Mouse (Mus musculus) midbrain, embryonic 12.5 days (tissue): ENCODE measurements at regions not wholly inside any gene's neighbourhood (a gene's known extent, or its start where the extent isn't known, plus 50 kb on each side); places are given as distances from the start of the nearest gene placed in this dataset.
"Not testable (repeated sequence)": the region's sequence is repeated elsewhere in the genome, so short reads cannot be mapped to it uniquely, and the experiment has no call there.

Experiments
- ATAC-seq: fragments of 200-750 bp; cut with Nextera tagmentation; 2 replicates; pipeline ENCODE4 v1.8.0; 2017; ENCODE audit warnings: low read depth, moderate TSS enrichment, moderate library complexity; ENCODE audit not compliant: low FRiP score
- H3K27ac ChIP-seq: fragments of 300-500 bp; sonication (generic); replicated peaks from 2 replicates; pipeline ENCODE4 v1.5.1; 2016; ENCODE audit warnings: mild to moderate bottlenecking
- H3K27me3 ChIP-seq: fragments of 300-500 bp; sonication (generic); 2 replicates; pipeline ENCODE4 v1.6.1; 2016; ENCODE audit warnings: mild to moderate bottlenecking
- H3K36me3 ChIP-seq: fragments of 300-500 bp; sonication (generic); 2 replicates; pipeline ENCODE4 v1.6.1; 2016
- H3K4me1 ChIP-seq: fragments of 300-500 bp; sonication (generic); 2 replicates; pipeline ENCODE4 v1.6.1; 2016
- H3K4me2 ChIP-seq: fragments of 300-500 bp; sonication (generic); replicated peaks from 2 replicates; pipeline ENCODE4 v1.6.1; 2016; ENCODE audit warnings: mild to moderate bottlenecking, moderate library complexity
- H3K4me3 ChIP-seq: fragments of 300-500 bp; sonication (generic); 2 replicates; pipeline ENCODE4 v1.5.1; 2016; ENCODE audit warnings: mild to moderate bottlenecking
- H3K9ac ChIP-seq: fragments of 300-500 bp; sonication (generic); replicated peaks from 2 replicates; pipeline ENCODE4 v1.6.1; 2016; ENCODE audit warnings: mild to moderate bottlenecking, moderate library complexity
- H3K9me3 ChIP-seq: fragments of 300-500 bp; sonication (generic); 2 replicates; pipeline ENCODE4 v1.6.1; 2016; ENCODE audit warnings: mild to moderate bottlenecking
- WGBS: fragments of 180-500 bp; shearing (Covaris S2); methylation state at CpG from one replicate; pipeline ENCODE4 v1.1.7; 2016; 5-methylcytosine and 5-hydroxymethylcytosine counted together

- ATAC-seq, result 0 out of 2 replicates have a peak, but pooled peaks have one; percentile 41
- Histone ChIP-seq H3K9ac (no peak overlapping the region), H3K4me3 (no peak overlapping the region), H3K4me1 (no peaks in the 10 kb centered on the region), H3K9me3 (no peaks in the 10 kb centered on the region), H3K4me2 (no peak overlapping the region), H3K27me3 (no peaks in the 10 kb centered on the region), H3K27ac (no peak overlapping the region), H3K36me3 (no peaks in the 10 kb centered on the region)
- WGBS, result 58% methylated on average over 3 of the region's 3 CpGs
Measured at GRCm38 (mm10) chr1:23034271-23034670, 67.8 kb downstream of the 4933415F23Rik start.

- no peak overlapping the region for H3K27ac ChIP-seq
- ATAC-seq, result no peak
- 88% methylated on average over 3 of the region's 3 CpGs for WGBS
- no peak overlapping the region for H3K4me2 ChIP-seq
- H3K9me3 ChIP-seq, result no peaks in the 10 kb centered on the region
- H3K4me1 ChIP-seq, result no peaks in the 10 kb centered on the region
- no peak overlapping the region for H3K4me3 ChIP-seq
- no peak overlapping the region for H3K9ac ChIP-seq
- no peaks in the 10 kb centered on the region for H3K27me3 ChIP-seq
- no peaks in the 10 kb centered on the region for H3K36me3 ChIP-seq
Measured at GRCm38 (mm10) chr1:23023536-23023935, 78.5 kb downstream of the 4933415F23Rik start.

- ATAC-seq, result no peak
- WGBS, result 84% methylated on average over 5 of the region's 5 CpGs
- H3K27me3 ChIP-seq, result no peaks in the 10 kb centered on the region
Measured at GRCm38 (mm10) chr1:23007784-23008490, 94.1 kb downstream of the 4933415F23Rik start.

GRCm38 (mm10) chr1:23004882-23005281 is 97.2 kb downstream of the 4933415F23Rik start:
- H3K4me2 ChIP-seq, result no peak overlapping the region
- H3K4me3 ChIP-seq, result no peak overlapping the region
- no peaks in the 10 kb centered on the region for H3K4me1 ChIP-seq
- H3K27ac ChIP-seq, result no peak overlapping the region
- H3K36me3 ChIP-seq, result no peaks in the 10 kb centered on the region
- WGBS, result 87% methylated on average over 5 of the region's 5 CpGs
- no peaks in the 10 kb centered on the region for H3K27me3 ChIP-seq
- no peaks in the 10 kb centered on the region for H3K9me3 ChIP-seq
- ATAC-seq, result no peak
- no peak overlapping the region for H3K9ac ChIP-seq

More at GRCm38 (mm10) chr1:23007784-23008490, 94.1 kb downstream of the 4933415F23Rik start:
- Histone ChIP-seq H3K36me3 (no peaks in the 10 kb centered on the region), H3K4me2 (no peak overlapping the region), H3K27ac (no peak overlapping the region), H3K4me3 (no peak overlapping the region), H3K4me1 (no peaks in the 10 kb centered on the region), H3K9me3 (no peaks in the 10 kb centered on the region), H3K9ac (no peak overlapping the region)

- Histone ChIP-seq H3K9me3 (no peaks in the 10 kb centered on the region), H3K4me3 (no peak overlapping the region), H3K27me3 (no peaks in the 10 kb centered on the region), H3K27ac (no peak overlapping the region), H3K9ac (no peak overlapping the region), H3K4me2 (no peak overlapping the region), H3K4me1 (no peaks in the 10 kb centered on the region), H3K36me3 (no peaks in the 10 kb centered on the region)
- 87% methylated on average over 2 of the region's 2 CpGs for WGBS
- no peak for ATAC-seq
Measured at GRCm38 (mm10) chr1:22996665-22997064, 105.4 kb downstream of the 4933415F23Rik start.

GRCm38 (mm10) chr1:22989521-22990221 is 112.4 kb downstream of the 4933415F23Rik start:
- H3K27me3 ChIP-seq, result no peaks in the 10 kb centered on the region
- 79% methylated on average over 7 of the region's 7 CpGs for WGBS
- H3K36me3 ChIP-seq, result no peaks in the 10 kb centered on the region
- no peak overlapping the region for H3K27ac ChIP-seq
- no peak for ATAC-seq
- H3K9ac ChIP-seq, result no peak overlapping the region
- H3K4me2 ChIP-seq, result no peak overlapping the region
- no peaks in the 10 kb centered on the region for H3K4me1 ChIP-seq
- no peak overlapping the region for H3K4me3 ChIP-seq
- no peaks in the 10 kb centered on the region for H3K9me3 ChIP-seq

GRCm38 (mm10) chr1:22987521-22987920 is 114.5 kb downstream of the 4933415F23Rik start:
- Histone ChIP-seq H3K36me3 (no peaks in the 10 kb centered on the region), H3K27ac (no peak overlapping the region), H3K4me3 (no peak overlapping the region), H3K4me2 (no peak overlapping the region), H3K9ac (no peak overlapping the region), H3K27me3 (no peaks in the 10 kb centered on the region), H3K9me3 (no peaks in the 10 kb centered on the region), H3K4me1 (no peaks in the 10 kb centered on the region)
- 69% methylated on average over 2 of the region's 2 CpGs for WGBS
- no peak for ATAC-seq

GRCm38 (mm10) chr1:22984276-22984675 is 117.8 kb downstream of the 4933415F23Rik start:
- not testable (repeated sequence) for H3K4me3 ChIP-seq, H3K9ac ChIP-seq, H3K9me3 ChIP-seq, H3K4me1 ChIP-seq, H3K4me2 ChIP-seq, H3K36me3 ChIP-seq, H3K27ac ChIP-seq, H3K27me3 ChIP-seq, ATAC-seq

GRCm38 (mm10) chr1:22974917-22975316 is 127.1 kb downstream of the 4933415F23Rik start:
- H3K4me1 ChIP-seq, result no peaks in the 10 kb centered on the region
- ATAC-seq, result no peak
- no peaks in the 10 kb centered on the region for H3K27me3 ChIP-seq
- no peaks in the 10 kb centered on the region for H3K9me3 ChIP-seq
- 77% methylated on average over 4 of the region's 4 CpGs for WGBS
- H3K4me2 ChIP-seq, result no peak overlapping the region
- no peak overlapping the region for H3K27ac ChIP-seq
- H3K9ac ChIP-seq, result no peak overlapping the region
- no peaks in the 10 kb centered on the region for H3K36me3 ChIP-seq
- no peak overlapping the region for H3K4me3 ChIP-seq

- Histone ChIP-seq H3K4me2 (no peak overlapping the region), H3K4me1 (no peaks in the 10 kb centered on the region), H3K27me3 (no peaks in the 10 kb centered on the region), H3K27ac (no peak overlapping the region), H3K9me3 (no peaks in the 10 kb centered on the region), H3K36me3 (no peaks in the 10 kb centered on the region), H3K4me3 (no peak overlapping the region), H3K9ac (no peak overlapping the region)
- no peak for ATAC-seq
- WGBS, result 50% methylated on average over 1 of the region's 1 CpGs
Measured at GRCm38 (mm10) chr1:22943995-22944394, 138.2 kb upstream of the Rims1 start.

GRCm38 (mm10) chr1:22939816-22940215 is 134.0 kb upstream of the Rims1 start:
- Histone ChIP-seq H3K4me2 (no peak overlapping the region), H3K27me3 (no peaks in the 10 kb centered on the region), H3K9ac (no peak overlapping the region), H3K4me3 (no peak overlapping the region), H3K4me1 (no peaks in the 10 kb centered on the region), H3K9me3 (no peaks in the 10 kb centered on the region), H3K36me3 (no peaks in the 10 kb centered on the region), H3K27ac (no peak overlapping the region)
- ATAC-seq, result no peak
- WGBS, result 88% methylated on average over 6 of the region's 6 CpGs

GRCm38 (mm10) chr1:22931147-22931896 is 125.5 kb upstream of the Rims1 start:
- H3K9ac ChIP-seq, result no peak overlapping the region
- H3K27ac ChIP-seq, result no peak overlapping the region
- H3K4me2 ChIP-seq, result no peak overlapping the region
- H3K4me3 ChIP-seq, result no peak overlapping the region
- H3K27me3 ChIP-seq, result no peaks in the 10 kb centered on the region
- H3K9me3 ChIP-seq, result no peaks in the 10 kb centered on the region
- no peaks in the 10 kb centered on the region for H3K36me3 ChIP-seq
- no peak for ATAC-seq
- no peaks in the 10 kb centered on the region for H3K4me1 ChIP-seq
- WGBS, result 80% methylated on average over 6 of the region's 6 CpGs
